Mouse (Mus musculus): ENCODE results near the gene Ankrd45.
"Not testable (repeated sequence)": the region's sequence is repeated elsewhere in the genome, so short reads cannot be mapped to it uniquely, and the experiment has no call there.

Ankrd45 gene

GRCm38 (mm10) chr1:161142531-161143159 is at the start of gene Ankrd45:
Gene Ankrd45, plus strand, starts transcription at chr1:161142691.
- peak; percentile 10 for DNase-seq

GRCm38 (mm10) chr1:161099721-161100405 is 42.6 kb upstream of the Ankrd45 start:
- DNase-seq: no peak

- DNase-seq: no peak
Observed at GRCm38 (mm10) chr1:161103842-161104241, 38.6 kb upstream of the Ankrd45 start.

GRCm38 (mm10) chr1:161109216-161109615 is 33.3 kb upstream of the Ankrd45 start:
- no peak for DNase-seq

GRCm38 (mm10) chr1:161114591-161114990 is 27.9 kb upstream of the Ankrd45 start:
- DNase-seq: no peak

- no peak for DNase-seq
Observed at GRCm38 (mm10) chr1:161122661-161123418, 19.7 kb upstream of the Ankrd45 start.

- DNase-seq: no peak
Observed at GRCm38 (mm10) chr1:161126461-161126860, 16.0 kb upstream of the Ankrd45 start.

- peak; percentile 95 for DNase-seq
Observed at GRCm38 (mm10) chr1:161130726-161131664, 11.5 kb upstream of the Ankrd45 start, which contains the start of gene Klhl20. Gene Klhl20, minus strand, starts transcription at chr1:161131511.

GRCm38 (mm10) chr1:161139496-161139895 is 3.0 kb upstream of the Ankrd45 start:
- no peak for DNase-seq

GRCm38 (mm10) chr1:161140026-161140762 is 2.3 kb upstream of the Ankrd45 start:
- DNase-seq: no peak

GRCm38 (mm10) chr1:161143216-161143615 is 725 bp downstream of the Ankrd45 start:
- DNase-seq: no peak

- DNase-seq: not testable (repeated sequence)
Observed at GRCm38 (mm10) chr1:161145611-161146010, 3.1 kb downstream of the Ankrd45 start.

GRCm38 (mm10) chr1:161147888-161148287 is 5.4 kb downstream of the Ankrd45 start:
- no peak for DNase-seq

- no peak for DNase-seq
Observed at GRCm38 (mm10) chr1:161151098-161151497, 8.6 kb downstream of the Ankrd45 start.

GRCm38 (mm10) chr1:161156546-161156945 is 14.1 kb downstream of the Ankrd45 start:
- no peak for DNase-seq

GRCm38 (mm10) chr1:161159214-161159613 is 16.7 kb downstream of the Ankrd45 start, which contains the start of gene Tex50:
Gene Tex50, minus strand, starts transcription at chr1:161159314.
- DNase-seq: no peak

- no peak for DNase-seq
Observed at GRCm38 (mm10) chr1:161160266-161160665, 17.8 kb downstream of the Ankrd45 start.

GRCm38 (mm10) chr1:161170651-161171050 is 28.2 kb downstream of the Ankrd45 start:
- DNase-seq: peak; percentile 56

GRCm38 (mm10) chr1:161180674-161181073 is 38.2 kb downstream of the Ankrd45 start:
- peak; percentile 29 for DNase-seq

- DNase-seq: no peak
Observed at GRCm38 (mm10) chr1:161182386-161182785, 39.9 kb downstream of the Ankrd45 start.

- DNase-seq: no peak
Observed at GRCm38 (mm10) chr1:161183677-161184076, 41.2 kb downstream of the Ankrd45 start.

- no peak for DNase-seq
Observed at GRCm38 (mm10) chr1:161185431-161185830, 42.9 kb downstream of the Ankrd45 start.

Data from cerebellum, adult 8-10 months (tissue).